Mouse (Mus musculus): ENCODE data around the gene Tns1.

DNA sequence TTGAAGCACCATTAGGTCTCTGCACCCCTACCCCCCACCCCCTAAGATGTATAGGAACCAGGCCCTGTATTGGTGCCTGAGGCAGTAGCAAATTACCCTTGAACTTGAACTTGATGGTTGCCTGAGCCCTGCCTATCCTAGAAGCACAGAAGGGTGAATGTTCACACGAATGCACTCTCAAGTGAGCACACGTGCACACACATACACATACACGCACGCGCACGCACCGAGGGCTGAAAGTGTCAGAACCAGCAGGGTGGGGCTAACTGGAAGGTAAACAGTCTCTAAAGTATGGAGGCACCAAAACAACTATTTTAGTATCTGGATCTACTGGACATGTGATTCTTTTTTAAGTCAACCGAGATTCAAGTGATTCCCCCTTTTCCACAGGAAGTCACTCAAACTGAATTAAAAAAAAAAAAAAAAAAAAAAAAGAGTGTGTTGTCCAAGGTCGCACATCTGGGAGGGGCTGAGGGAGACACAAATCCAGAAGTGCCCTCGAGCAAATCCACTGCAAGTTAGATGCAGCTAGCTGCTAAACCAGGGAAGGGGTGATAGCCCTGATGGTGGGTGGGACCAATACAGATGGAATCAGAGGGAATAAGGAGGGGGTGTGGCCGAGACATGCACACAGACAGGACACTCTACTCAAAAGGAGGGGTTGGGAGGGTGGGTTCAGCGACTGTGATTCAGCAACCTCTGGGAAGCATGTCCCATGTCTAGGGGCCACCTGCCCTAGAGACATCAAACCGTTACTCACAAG lies 96.0 kb downstream of the Tns1 start:
- TF ChIP-seq POLR2A (IDR thresholded peaks at IDR 0.05; ENCODE audit: borderline replicate concordance, control insufficient read depth, low read depth, low read length) (no peak), CTCF (IDR thresholded peaks at IDR 0.05; ENCODE audit: control insufficient read depth, insufficient read depth, low read length) (no peak)

Measured in bone marrow, adult 2 months (tissue).